Mouse (Mus musculus) liver, postnatal 0 days (tissue): ENCODE measurements around the gene C5ar1.

ENCODE experiments used
- CTCF ChIP-seq: sonication (generic); IDR thresholded peaks from 2 replicates; pipeline ENCODE4 v1.5.1; 2016; ENCODE audit warnings: antibody characterized with exemption, low read depth
- EP300 ChIP-seq: IDR thresholded peaks from 2 replicates; pipeline ENCODE4 v1.6.1; 2016; ENCODE audit warnings: antibody characterized with exemption, low read depth, mild to moderate bottlenecking

DNA sequence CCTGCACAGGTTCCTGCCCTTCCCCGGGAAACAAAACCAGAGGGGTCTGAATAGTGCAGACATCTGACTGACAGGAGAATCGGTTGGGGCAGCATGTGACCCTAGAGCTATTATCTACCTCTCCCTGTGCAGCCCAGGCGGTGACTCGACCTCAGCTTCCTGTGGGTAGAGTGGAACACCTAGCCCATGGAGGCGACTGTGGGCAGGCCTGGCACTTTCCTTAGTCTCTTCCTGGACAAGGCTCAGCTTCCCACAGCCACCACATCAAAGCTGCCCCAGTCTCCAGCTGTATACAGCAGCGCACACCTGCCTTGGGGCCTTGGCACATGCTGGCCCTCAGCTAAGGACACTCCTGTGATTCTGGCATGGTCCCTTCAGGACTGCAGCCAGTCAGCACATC is 58.2 kb downstream of the C5ar1 start:
- TF ChIP-seq CTCF (no peak), EP300 (no peak)
